Mouse (Mus musculus): ENCODE measurements around the gene Calcoco1. TPM values are rescaled to one million over a fixed set of nuclear protein-coding genes. Genes with fewer than 3 reads are reported as not detected.
A peak's percentile ranks its signal among the peaks of the same experiment; 100 is the strongest.
"Not testable (repeated sequence)": the region's sequence is repeated elsewhere in the genome, so short reads cannot be mapped to it uniquely, and the experiment has no call there.

Calcoco1 gene
- total RNA-seq, 2 experiments from 2014 or later, result 67.7 to 70.2 TPM

DNA sequence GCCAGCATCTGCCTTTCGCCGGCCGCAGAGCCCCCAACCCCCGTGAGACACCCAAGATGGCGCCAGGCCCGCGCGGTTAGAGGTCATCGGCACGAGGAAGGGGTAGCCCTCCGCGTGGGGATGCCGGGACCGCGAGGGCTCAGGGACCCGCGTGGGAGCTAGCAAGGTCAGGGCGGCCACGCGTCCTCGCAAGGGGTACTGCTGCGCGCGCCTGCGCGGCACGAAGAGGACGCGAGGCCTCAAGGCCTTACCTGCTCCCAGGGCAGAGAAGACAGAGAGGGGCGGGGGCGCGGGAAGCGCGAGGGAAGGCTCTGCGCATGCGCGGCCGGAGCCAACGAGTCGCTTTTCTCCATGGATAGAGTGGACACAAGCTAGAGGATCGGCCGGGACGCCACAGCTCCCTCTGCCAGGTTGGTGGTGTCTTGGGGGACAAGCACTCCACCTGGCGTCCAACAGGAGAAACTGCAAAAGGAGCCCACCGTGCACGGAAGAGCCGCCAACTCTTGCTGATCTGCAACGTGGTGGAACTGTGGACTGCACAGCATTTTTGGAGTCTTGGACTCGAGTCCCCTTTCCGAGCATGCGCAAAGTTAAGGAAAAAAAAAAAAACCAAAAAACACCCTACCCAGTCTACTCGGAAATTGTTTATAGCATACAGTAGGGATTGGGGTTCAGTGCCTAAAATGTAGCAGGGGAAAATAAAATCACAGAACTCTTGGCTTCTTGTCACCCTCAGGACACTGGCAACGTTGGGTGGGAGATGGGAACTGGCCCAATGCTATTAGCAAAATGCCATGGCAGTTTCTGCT lies 51.0 kb downstream of the Calcoco1 start:
- peak; percentile 98 for DNase-seq
- peak overlapping the region; percentile 100 for H3K27ac ChIP-seq
- peak; percentile 98 for TF ChIP-seq CTCF (IDR thresholded peaks at IDR 0.05)
- intact Hi-C loops (cut with DNase I), result loop anchor here (1.0 kb wide), 1 partner anchor 46 kb away; the partner anchor contains the start of genes Atf7 and Gm28047
- H3K4me3 ChIP-seq, result peak overlapping the region; percentile 79

DNA sequence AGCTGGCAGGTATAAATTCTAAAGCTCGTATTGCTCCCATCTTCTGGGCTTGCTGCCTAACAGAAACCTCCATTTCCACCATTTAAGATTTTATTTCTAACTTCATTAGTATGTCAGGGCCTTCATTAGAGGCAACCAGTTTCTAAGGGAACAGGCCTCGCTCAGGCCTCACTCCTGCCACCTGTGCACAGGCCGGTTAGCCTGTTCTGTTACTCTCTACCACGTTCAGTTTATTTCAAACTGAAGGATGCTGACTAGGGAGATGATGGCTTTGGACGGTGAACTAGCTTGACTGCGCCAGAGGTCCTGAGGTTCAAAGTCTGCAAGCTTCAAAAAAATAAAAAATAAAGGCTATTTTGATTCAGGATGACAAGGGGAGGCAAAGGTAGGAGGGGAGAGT lies 51.7 kb downstream of the Calcoco1 start:
- DNase-seq, result peak; percentile 36
- intact Hi-C loops (cut with DNase I), result no loop called here
- H3K27ac ChIP-seq, result peak overlapping the region; percentile 100
- no peak for TF ChIP-seq CTCF (IDR thresholded peaks at IDR 0.05)
- peak overlapping the region; percentile 79 for H3K4me3 ChIP-seq

GRCm38 (mm10) chr15:102669571-102669970 lies 52.4 kb downstream of the Calcoco1 start:
- peak overlapping the region; percentile 79 for H3K4me3 ChIP-seq
- intact Hi-C loops (cut with DNase I), result loop anchor here (5.0 kb wide), 2 partner anchors 77 to 117 kb away; no protein-coding TSS in a partner anchor
- peak overlapping the region; percentile 100 for H3K27ac ChIP-seq
- no peak for DNase-seq
- TF ChIP-seq CTCF (IDR thresholded peaks at IDR 0.05), result no peak

DNA sequence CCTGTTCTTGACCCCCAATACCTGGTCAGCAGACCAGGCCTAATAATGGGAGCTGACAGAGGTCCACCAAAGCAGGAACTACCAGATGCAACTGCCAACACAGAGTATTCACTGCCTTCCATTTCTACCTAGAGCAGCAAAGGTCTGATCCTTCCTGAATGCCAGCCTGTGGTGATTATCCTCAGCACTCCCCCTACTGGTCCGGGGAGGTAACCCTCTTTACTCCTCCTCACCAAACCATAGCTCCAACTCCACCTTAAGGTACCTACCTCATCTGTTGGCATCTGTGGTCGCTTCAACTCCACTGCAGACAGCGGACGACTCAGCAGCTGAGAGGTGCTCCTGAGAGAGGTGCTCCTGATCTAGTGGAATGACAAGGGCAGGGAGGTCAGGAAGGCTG lies 56.5 kb downstream of the Calcoco1 start:
- intact Hi-C loops (cut with DNase I), result loop anchor here (5.0 kb wide), 2 partner anchors 73 to 113 kb away; no protein-coding TSS in a partner anchor
- Histone ChIP-seq H3K27ac (peak overlapping the region; percentile 2; the same call in 1 of the 2 replicates), H3K4me3 (no peak overlapping the region)
- DNase-seq, result peak; percentile 61
- peak; percentile 74 for TF ChIP-seq CTCF (IDR thresholded peaks at IDR 0.05)

- Histone ChIP-seq H3K4me3 (no peak overlapping the region), H3K27ac (peak overlapping the region; percentile 48; the same call in 1 of the 2 replicates)
- intact Hi-C loops (cut with DNase I), result no loop called here
- TF ChIP-seq CTCF (IDR thresholded peaks at IDR 0.05), result no peak
- DNase-seq, result peak; percentile 45
These were observed 58.2 kb downstream of the Calcoco1 start for GRCm38 (mm10) chr15:102663825-102664224.

DNA sequence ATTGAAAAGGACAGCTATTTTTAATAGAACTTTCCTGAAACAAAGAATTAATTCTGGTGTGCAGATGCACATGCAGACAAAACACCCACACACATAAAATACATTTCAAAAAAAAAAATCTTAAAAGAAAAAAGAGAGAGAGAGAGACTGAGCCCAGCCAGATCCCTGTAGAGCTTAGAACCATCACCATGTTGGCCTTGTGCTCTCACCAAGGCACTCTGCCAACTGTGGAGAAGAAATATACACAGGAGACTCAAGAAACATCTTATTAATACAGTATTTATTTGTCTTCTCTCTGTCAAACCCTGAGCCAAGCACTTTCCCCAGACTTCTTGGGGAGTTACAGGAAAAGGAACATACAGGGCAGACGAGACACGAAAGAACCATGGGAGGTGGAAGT lies 59.4 kb downstream of the Calcoco1 start:
- intact Hi-C loops (cut with DNase I); DNase-seq; H3K4me3 ChIP-seq; H3K27ac ChIP-seq: not testable (repeated sequence)

- TF ChIP-seq CTCF (IDR thresholded peaks at IDR 0.05), result no peak
- peak; percentile 52 for DNase-seq
- Histone ChIP-seq H3K4me3 (peak overlapping the region; percentile 65), H3K27ac (peak overlapping the region; percentile 90)
- intact Hi-C loops (cut with DNase I), result loop anchor here (2.0 kb wide), 1 partner anchor 33 kb away; the partner anchor contains the start of genes Atf7 and Gm28047
These were observed 64.0 kb downstream of the Calcoco1 start for GRCm38 (mm10) chr15:102657926-102658381.

Small RNAs within 50 kb of the gene (microRNA-seq; reads per million reads assigned to microRNA genes)
- not detected for gene Mir688

Other genes starting within 250 kb of the Calcoco1 start
- gene Gm10337, start 218.5 kb downstream of the Calcoco1 start, total RNA-seq (2021), result not detected
- 1 to 10 TPM; 1.3 to 1.6 TPM for gene Map3k12, start 205.1 kb downstream of the Calcoco1 start, total RNA-seq (2021)
- gene Tarbp2, start 204.0 kb downstream of the Calcoco1 start, total RNA-seq (2021), result 10 to 100 TPM; 33.0 to 37.0 TPM
- gene Npff, start 197.2 kb downstream of the Calcoco1 start, total RNA-seq (2021), result 1 to 10 TPM; 2.6 TPM
- gene Gm28047, start 97.1 kb downstream of the Calcoco1 start, total RNA-seq (2021), result 1 to 10 TPM in 1 of 2 experiments, not detected in 1; 1.8 TPM
- 10 to 100 TPM; 60.2 to 62.5 TPM for gene Atf7, start 96.7 kb downstream of the Calcoco1 start, total RNA-seq (2021)
- 10 to 100 TPM; 25.6 to 33.1 TPM for gene Atp5g2, start 49.8 kb downstream of the Calcoco1 start, total RNA-seq (2021)
- not detected for gene Hoxc13, start 198.9 kb upstream of the Calcoco1 start, total RNA-seq (2021)
- gene Hoxc12, start 214.6 kb upstream of the Calcoco1 start, total RNA-seq (2021), result not detected
- gene Hoxc11, start 232.2 kb upstream of the Calcoco1 start, total RNA-seq (2021), result 10 to 100 TPM in 1 of 2 experiments, 1 to 10 TPM in 1; 6.9 to 11.7 TPM
- gene Hoxc10, start 244.6 kb upstream of the Calcoco1 start, total RNA-seq (2021), result 10 to 100 TPM; 72.4 to 84.8 TPM
- gene Hoxc5, start 245.3 kb upstream of the Calcoco1 start, total RNA-seq (2021), result 1 to 10 TPM; 2.7 to 2.9 TPM